Comparison of ENCODE assay signal across 8 mouse cellular contexts in the genomic region with DNA sequence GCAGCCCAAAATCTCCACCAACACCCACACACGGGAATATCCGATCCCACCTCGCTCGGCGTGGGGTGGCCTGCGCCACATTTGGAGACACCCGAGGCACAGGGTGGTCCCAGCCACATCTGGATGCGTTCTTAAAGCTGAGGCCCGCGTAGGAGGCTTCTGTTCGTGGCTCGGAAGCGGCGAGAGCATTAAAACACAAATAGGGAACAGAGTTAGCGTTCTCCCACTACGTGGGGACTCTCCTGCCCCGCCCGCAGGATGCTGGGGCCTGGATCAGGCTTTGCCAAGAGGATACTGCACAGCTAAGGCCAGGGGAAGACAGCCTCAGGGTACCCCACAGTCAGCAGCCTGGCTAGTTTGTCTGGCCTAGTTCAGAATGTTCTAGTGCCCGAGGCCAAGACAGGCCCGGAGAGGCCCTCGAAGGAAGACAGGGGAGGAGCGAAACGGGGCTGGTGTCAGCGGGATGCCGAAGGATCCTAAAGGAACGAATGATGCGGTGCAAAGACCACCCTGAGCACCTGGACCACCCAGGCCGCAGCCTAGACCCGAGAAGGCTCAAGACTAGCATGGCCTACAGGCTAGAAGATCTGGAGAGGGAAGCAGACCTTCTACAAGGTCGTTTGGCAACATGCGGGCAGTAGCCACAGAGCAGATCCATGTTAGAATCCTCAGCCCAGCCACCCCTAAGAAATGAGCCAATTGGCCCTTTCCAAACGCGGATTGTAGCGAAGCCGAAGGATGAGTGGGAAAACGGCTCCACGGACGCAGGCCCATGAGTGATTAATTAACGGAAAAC.
DNase-seq lines count a peak whose midpoint lies in the region; ATAC-seq lines count a peak whose summit lies in the region.

No protein-coding gene starts in this region.

- peak; percentile 36 for ATAC-seq in kidney, embryonic 14.5 days (ENCODE audit: low FRiP score, low TSS enrichment)
- ATAC-seq in embryonic facial prominence, embryonic 12.5 days (ENCODE audit: insufficient number of reproducible peaks, insufficient read depth, low FRiP score, low TSS enrichment) = 0 out of 2 replicates have a peak, but pooled peaks have one; percentile 43
- ATAC-seq in hindbrain, embryonic 16.5 days = peak; percentile 30; the same call in 1 of the 2 replicates
- ATAC-seq in erythroblast, adult 5-6 weeks (replicated peaks; ENCODE audit: low FRiP score, poor library complexity, severe bottlenecking) = no peak

- peaks cover 34% of the 10 kb centered on the region for H3K27me3 ChIP-seq in kidney, embryonic 14.5 days (ENCODE audit: control insufficient read depth, insufficient read depth, low read length)
- H3K27me3 ChIP-seq in embryonic facial prominence, embryonic 12.5 days = peaks cover 52% of the 10 kb centered on the region
- peaks cover 29% of the 10 kb centered on the region for H3K27me3 ChIP-seq in hindbrain, embryonic 16.5 days (replicated peaks; ENCODE audit: control insufficient read depth, insufficient read depth, low read length)

- no peak overlapping the region for H3K27ac ChIP-seq in kidney, embryonic 14.5 days (ENCODE audit: low read depth, low read length)
- H3K27ac ChIP-seq in embryonic facial prominence, embryonic 12.5 days = peak overlapping the region; percentile 79
- no peak overlapping the region for H3K27ac ChIP-seq in hindbrain, embryonic 16.5 days (ENCODE audit: low read depth, low read length)

- H3K36me3 ChIP-seq in kidney, embryonic 14.5 days (ENCODE audit: control insufficient read depth, insufficient read depth, low read length) = no peaks in the 10 kb centered on the region
- H3K36me3 ChIP-seq in embryonic facial prominence, embryonic 12.5 days = no peaks in the 10 kb centered on the region
- H3K36me3 ChIP-seq in hindbrain, embryonic 16.5 days (ENCODE audit: control insufficient read depth, insufficient read depth, low read length) = no peaks in the 10 kb centered on the region

- peak overlapping the region; percentile 53; the same call in 1 of the 2 replicates for H3K9ac ChIP-seq in kidney, embryonic 14.5 days (ENCODE audit: low read depth, low read length)
- H3K9ac ChIP-seq in embryonic facial prominence, embryonic 12.5 days = peak overlapping the region; percentile 34; the same call in 1 of the 2 replicates
- peak overlapping the region; percentile 48 for H3K9ac ChIP-seq in hindbrain, embryonic 16.5 days (ENCODE audit: low read depth, low read length)

- H3K4me3 ChIP-seq in kidney, embryonic 14.5 days (ENCODE audit: low read length) = peak overlapping the region; percentile 36
- peak overlapping the region; percentile 38 for H3K4me3 ChIP-seq in embryonic facial prominence, embryonic 12.5 days
- H3K4me3 ChIP-seq in hindbrain, embryonic 16.5 days (ENCODE audit: low read length) = peak overlapping the region; percentile 40

- DNase-seq in kidney, postnatal 10 days = no peak
- DNase-seq in neural tube, embryonic 10.5 days (ENCODE audit: extremely low spot score, low spot score) = peak; percentile 65
- DNase-seq in lung, postnatal 36 days = no peak
- no peak for DNase-seq in adrenal gland, adult (ENCODE audit: inconsistent age in 2 of 2, low spot score in 1 of 2)

- peaks cover 16% of the 10 kb centered on the region for H3K4me1 ChIP-seq in kidney, embryonic 14.5 days (ENCODE audit: control insufficient read depth, insufficient read depth, low read length)
- H3K4me1 ChIP-seq in embryonic facial prominence, embryonic 12.5 days = peaks cover 35% of the 10 kb centered on the region
- peaks cover 12% of the 10 kb centered on the region for H3K4me1 ChIP-seq in hindbrain, embryonic 16.5 days (ENCODE audit: control insufficient read depth, insufficient read depth, low read depth, low read length)

- 28% methylated on average over 39 of the region's 39 CpGs for WGBS in kidney, embryonic 14.5 days
- 7% methylated on average over 39 of the region's 39 CpGs for WGBS in embryonic facial prominence, embryonic 12.5 days
- 16% methylated on average over 39 of the region's 39 CpGs for WGBS in hindbrain, embryonic 16.5 days

- H3K9me3 ChIP-seq in kidney, embryonic 14.5 days (ENCODE audit: control insufficient read depth, low read length) = no peaks in the 10 kb centered on the region
- H3K9me3 ChIP-seq in embryonic facial prominence, embryonic 12.5 days = no peaks in the 10 kb centered on the region
- H3K9me3 ChIP-seq in hindbrain, embryonic 16.5 days (ENCODE audit: control insufficient read depth, low read length) = no peaks in the 10 kb centered on the region

- H3K4me2 ChIP-seq in kidney, embryonic 14.5 days (replicated peaks; ENCODE audit: low read depth, low read length) = peak overlapping the region; percentile 76
- peak overlapping the region; percentile 69 for H3K4me2 ChIP-seq in embryonic facial prominence, embryonic 12.5 days (replicated peaks)
- peak overlapping the region; percentile 59 for H3K4me2 ChIP-seq in hindbrain, embryonic 16.5 days (ENCODE audit: low read length)
